Mouse (Mus musculus) right cerebral cortex, adult 2 months (tissue): ENCODE data around the gene Nek6.

ENCODE experiments used
- DNase-seq, 2 experiments: peaks; one replicate each; pipeline ENCODE4 v3.0.0; 2021 to 2022; ENCODE audit warnings: low spot score in 2 of 2

The Nek6 gene

DNA sequence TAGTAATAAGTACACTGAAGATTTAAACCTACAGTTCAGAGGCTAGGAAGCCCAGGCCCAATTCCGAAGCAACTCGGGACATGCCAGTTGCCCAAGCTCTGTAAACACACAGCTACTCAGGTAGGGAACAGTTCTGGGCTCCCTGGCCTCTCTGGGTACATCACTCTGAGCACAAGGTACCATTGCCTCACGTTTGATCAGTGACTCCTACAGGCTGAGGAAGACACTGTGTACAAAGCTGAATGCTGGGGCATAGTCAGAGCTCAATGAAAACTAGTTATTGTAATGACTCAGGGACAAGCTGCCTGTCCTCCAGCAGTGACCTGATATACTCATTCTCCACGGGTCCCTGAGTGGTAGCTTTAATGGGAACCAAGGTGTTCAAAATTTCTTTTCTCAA is 109.6 kb downstream of the Nek6 start:
- no peak for DNase-seq

DNA sequence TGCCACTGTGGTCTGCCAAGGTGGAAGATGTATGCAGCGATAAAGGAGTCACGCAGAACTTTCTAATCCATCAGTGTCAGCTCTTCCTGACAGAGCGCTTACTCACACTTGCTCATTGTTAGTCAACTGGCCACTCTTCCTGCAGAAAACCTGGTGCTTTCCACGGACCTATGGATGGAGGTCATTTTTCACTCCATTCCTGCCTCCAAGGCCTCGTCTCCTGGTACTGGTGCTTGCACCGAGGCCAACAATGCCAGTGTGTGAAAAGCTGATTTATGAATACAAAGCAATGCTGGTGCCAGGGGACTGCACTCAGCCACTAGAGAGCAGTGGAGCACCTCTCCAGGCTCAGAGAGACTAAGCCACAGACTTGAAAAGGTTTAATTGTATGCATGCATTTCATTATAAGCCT is 110.2 kb downstream of the Nek6 start:
- peak; percentile 50 to 54 for DNase-seq

DNA sequence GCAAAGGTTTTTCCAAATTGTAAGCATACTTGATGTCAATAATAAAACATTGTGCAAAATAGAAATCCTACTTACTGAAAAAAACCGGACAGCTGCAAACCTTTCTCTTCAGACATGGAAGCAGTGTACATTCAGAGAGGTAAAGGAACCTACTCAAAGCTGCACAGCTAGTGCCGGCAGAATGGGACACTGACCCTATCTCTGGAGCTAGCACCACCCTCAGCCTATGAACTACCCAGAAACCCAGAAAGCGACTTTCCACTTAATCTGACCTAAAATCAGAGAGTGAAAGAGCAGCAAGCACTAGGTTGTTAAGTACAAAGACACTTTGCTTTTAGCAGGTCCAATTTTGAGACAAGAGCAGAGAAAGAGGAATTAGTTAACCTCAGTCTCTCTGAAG is 112.0 kb downstream of the Nek6 start:
- no peak for DNase-seq

DNA sequence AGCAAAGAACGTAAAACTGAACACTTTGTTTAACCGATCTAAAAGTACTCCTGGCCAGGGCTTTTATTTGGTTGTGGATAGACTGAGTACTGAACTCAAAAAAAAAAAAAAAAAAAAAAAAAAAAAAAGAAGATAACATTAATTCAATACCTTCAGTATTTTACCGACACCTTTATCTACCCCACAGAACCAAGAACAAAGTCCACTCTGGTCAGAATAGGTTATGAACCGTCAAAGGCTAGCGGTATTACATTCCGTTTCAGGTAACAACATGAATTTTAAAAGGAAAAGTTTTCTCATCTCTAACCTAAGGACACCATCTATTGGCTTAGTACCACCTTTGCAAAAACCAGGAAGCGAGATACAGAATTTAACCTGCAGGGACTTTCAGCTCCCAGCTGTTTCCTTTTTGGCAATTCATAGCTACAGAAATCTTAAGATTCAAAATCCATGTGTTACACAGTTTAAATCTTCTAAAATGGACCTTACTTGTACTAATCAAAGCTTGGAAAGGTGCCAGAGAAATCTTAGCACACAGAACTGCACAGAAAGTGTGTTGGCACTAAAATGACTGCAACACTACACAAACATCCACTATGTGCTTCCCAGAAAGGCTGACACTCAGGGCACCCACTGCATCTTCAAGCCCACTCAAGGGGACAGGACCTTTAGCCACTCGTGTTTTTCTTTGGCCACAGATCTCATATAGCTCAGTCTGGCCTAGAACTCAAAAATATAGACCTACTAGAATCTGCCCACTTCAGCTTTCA is 112.6 kb downstream of the Nek6 start:
- no peak for DNase-seq

DNA sequence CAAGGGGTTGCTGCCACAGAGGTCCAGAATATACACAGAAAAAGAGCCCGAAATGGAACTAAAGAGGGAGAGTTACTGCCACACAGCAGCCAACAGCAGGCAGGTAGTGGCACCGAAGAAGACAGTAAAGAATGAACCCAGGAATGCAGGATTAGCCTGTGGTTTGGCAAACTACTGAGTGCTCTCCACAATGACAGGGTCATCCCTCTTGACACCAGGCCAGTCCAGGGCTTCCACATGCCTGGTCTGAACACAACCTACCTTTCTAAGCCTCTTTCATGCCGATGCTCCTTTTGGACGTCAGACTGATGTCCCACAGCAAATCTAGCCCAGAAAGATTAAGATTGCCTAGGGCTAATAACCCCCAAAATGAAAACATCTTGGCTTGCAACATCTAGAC is 117.4 kb downstream of the Nek6 start:
- no peak for DNase-seq

DNA sequence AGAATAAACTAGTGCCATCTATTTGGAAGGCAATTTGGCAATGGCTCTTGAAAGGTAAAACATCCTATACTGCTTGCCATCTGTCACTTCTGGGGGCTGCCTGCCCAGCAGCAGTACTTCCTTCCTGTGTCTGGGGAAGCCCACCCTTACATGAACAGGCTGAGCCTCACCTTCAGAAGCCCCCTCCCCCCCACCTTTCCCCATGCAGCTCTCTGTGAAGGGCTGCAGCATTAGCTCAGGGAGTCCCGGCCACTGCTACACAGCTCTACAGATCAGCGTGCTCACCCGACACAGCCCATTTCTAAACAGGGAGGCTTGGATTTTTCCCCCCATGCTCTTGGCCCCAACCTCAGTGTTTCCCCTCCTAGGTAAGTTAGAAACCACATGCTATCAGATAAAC is 118.0 kb downstream of the Nek6 start:
- no peak for DNase-seq

DNA sequence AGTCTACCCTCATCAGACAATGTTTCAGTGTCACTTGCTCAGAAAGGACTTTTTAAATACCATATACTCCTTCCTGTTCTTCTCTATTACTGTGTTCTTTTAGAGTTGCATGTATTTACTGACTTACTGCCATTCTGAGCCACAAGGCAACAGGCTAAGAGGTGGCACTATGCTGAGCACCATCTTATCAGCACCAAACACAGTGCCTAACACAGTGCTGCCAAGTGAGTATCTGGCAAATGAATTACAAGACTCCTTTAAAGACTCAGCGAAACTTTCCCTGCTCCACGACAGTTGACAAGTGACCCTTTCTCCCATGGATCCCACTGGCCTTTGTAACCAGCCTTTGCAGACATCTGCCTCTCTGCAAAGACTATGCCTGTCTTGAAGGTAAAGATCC is 119.1 kb downstream of the Nek6 start:
- DNase-seq, result no peak

DNA sequence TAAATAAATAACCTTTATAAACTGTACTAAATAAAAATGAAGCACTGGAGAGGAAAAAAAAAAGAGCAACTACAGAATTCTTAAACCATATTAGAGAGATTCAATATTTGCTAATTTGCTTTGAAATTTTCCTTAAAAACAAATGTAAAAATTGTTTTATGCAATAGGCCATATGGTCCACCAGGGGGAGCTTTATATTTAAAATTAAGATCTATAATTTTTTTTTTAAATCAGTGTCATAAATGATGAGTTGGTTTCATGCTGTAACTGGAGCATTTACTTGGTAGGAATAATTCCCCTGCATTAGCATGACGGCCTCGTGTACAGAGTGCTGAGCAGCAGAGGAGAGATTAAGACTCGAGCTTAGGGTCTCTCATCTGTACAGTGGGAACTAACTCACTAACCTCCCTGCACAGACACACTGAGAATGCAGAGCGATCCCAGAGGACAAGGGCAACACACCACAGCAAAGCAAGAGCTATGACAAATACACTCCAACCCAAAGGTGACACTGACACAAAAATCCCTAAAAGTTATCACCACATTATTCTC is 126.3 kb downstream of the Nek6 start:
- DNase-seq, result no peak

DNA sequence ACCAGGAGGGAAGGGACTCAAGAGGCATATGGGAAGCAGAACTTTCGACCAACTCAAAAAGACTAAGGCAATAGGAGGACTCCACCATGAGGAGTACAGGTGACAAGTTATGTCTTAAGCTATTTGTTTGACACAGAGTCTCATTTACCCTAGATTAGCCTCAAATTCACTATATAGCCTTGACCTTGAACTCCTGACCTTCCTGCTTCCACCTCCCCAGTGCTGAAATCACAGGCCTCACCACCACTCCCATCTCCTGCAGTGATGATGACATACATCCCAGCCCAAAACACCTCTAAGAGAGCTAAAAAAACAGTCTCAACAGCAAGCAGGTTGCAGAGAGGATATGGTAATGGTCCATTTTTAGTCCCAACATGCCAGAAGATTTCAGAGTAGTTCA is 130.3 kb downstream of the Nek6 start:
- no peak for DNase-seq

DNA sequence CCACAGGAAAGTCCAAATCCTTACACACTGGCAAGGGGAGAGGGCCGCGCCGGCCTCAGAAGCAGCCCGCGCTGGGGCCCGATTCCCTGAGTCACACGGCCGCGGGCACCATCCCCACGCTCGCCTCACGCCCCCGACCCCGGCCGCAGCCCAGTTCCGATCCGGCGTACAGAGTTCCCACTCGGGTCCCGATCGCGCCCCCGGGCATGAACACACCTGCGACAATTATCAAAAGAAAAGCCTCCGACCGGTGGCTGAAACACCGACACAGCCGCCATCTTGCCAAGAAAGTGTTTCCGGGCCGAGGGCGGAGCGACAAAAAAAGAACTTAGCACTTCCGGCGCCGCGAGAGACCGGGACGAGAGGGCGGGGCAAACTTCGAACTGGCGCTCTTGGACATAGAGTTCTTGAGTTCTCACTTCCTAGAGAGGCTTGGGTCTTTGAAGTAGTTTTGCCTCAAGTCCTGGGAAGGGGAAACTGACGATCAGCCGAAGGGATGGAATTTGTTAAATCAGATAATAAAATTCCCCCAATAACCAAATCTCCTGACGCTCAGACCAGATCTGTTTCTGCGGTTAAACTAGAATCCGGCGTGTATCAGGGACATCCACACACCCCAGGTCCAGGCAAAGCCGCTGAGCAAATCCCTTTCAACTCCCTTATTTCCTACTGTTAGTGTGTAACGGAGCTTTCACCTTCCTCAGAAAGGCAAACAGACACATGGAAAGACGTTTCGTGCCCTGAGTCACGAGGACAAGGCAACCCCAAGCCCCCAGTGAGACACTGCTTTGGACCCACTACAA is 132.4 kb downstream of the Nek6 start, which contains the start of gene Psmb7:
Psmb7 (minus strand) TSS at position 463 of the 803 bp plus-strand sequence.
- DNase-seq, result peak; percentile 87 to 89
